Mouse (Mus musculus) ovary, postnatal 14 days (tissue): ENCODE data around the gene Atp2a2.
"Not testable (repeated sequence)": the region's sequence is repeated elsewhere in the genome, so short reads cannot be mapped to it uniquely, and the experiment has no call there.

Source experiments
- DNase-seq: peaks from one replicate; pipeline ENCODE4 v3.0.0; 2022; ENCODE audit warnings: low spot score

Atp2a2 gene

GRCm38 (mm10) chr5:122449946-122450345 is 52.1 kb downstream of the Atp2a2 start:
- no peak for DNase-seq

DNA sequence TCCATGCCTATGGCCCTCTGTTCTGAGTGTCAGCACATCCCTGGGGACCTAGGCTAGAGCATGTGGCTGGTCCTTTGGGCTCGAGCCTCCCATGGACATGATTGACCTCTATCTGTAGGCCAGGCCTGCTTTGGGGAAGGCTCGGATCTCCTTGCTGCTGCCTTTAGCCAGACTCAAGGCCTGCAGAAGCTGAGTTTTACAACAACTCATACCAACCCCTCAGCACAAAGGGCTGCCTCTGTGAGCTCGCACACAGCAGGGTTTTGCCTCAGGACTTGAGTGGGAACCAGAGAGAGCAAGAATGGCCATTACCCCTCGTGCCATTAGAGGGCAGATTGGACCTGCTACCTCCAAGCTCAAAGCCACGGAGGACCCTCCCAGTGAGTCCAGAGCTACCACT is 53.2 kb downstream of the Atp2a2 start:
- DNase-seq, result no peak

DNA sequence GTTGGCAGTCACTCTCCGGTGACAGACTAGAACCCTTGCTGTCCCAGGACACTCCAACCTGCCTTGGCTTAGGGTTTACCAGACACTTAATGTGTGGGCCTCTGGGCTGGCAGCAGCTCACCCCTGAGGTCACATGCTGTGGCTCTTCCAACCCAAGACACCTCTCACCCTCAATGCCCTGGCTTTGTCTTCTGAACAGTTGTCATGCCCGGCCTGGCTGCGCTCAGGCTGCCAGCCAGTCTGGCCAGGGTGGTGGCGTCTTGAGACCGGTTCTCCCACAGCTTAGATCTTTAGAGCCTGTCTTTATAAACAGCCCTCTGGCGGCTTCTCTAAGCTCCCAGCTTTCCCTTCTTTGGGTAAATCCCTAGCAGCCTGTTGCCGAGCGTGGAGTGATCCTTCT is 54.2 kb downstream of the Atp2a2 start:
- no peak for DNase-seq

GRCm38 (mm10) chr5:122445051-122445610 is 56.9 kb downstream of the Atp2a2 start:
- no peak for DNase-seq

DNA sequence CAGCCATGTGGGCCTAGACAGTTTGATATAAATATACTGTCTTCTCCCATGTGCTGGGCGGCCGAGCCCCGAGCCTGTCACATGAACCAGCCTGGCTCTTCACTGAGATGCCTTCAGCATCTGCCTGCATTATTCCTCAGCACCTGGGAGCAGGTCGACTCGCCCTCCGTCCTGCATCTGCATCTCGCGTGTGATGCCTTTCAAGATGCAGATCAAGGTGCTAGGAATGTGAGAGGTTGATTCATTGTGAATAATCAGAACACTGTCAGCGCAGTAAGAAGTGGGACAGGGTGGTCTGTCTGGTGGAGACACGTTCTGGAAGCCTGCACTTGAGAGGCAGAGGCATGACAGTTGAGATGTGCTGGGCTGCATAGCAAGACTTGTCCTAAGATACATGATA is 57.5 kb downstream of the Atp2a2 start:
- no peak for DNase-seq

DNA sequence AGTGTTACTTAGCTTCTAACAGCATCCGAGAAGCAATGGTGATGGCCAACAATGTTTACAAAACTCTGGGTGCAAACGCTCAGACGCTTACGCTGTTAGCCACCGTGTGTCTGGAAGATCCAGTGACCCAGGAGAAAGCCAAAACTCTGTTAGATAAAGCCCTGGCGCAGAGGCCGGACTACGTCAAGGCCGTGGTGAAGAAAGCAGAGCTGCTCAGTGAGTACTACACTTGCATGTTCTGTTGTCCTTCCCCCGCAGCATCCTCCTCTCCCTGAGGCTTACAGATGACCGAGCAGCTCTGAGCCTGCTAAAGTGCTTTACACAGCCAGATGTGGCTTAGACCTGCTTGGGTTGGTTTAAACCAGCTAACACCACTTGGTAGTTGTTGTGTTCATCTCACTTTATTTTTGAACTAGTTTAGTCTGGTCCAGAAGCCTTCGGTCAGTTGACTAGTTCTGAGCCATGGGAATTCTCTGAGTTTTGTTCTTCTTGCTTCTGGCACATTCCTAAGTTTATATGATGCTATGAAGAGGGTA is 61.9 kb downstream of the Atp2a2 start:
- DNase-seq, result no peak

- no peak for DNase-seq
Observed at GRCm38 (mm10) chr5:122439400-122440094, 62.5 kb downstream of the Atp2a2 start.

GRCm38 (mm10) chr5:122434541-122434940 is 67.5 kb downstream of the Atp2a2 start:
- no peak for DNase-seq

DNA sequence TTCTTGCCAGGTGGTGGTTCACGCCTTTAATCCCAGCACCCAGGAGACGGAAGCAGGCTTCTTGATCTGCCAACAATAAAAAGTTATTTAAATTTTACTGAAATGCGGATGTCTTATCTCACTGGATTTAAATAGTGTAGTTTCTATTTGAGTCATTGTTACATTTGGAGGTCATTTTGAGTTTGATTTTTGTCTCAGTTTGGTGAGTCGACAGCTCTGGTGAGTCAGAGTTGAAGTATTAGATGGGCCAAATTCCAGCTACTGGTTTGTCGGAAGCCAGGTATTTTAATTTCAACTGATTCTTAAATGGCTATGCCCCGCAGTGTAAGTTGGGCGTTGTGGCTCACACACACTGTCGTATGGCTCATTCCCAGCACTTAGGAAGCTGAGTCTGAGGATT is 70.8 kb downstream of the Atp2a2 start:
- DNase-seq, result no peak

DNA sequence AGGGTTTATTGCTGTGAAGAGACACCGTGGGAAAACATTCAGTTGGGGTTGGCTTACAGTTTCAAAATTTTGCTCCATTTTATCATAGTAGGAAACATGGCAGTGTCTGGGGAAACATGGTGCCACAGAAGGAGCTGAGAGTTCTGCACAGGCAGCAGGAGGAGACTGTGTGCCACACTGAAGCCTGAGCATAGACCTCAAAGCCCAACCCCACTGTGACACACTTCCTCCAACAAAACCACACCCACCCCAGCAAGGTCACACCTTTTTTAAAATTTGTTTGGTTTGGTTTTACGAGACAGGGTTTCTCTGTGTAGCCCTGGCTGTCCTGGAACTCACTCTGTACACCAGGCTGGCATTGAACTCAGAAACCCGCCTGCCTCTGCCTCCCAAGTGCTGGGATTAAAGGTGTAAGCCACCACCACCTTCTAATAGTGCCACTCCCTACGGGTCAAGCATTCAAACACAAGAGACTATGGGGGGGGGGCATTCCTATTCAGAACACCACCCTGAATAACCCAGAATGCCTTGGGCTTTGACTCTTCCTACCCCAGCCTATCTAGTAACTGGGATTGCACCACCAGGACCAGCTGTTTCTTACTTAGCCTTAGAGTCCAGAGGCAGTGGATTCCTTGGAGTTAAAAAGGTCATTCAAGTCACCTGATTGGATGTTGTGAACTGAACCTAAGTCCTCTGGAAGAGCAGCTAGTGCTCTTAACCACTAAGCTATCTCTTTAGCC is 71.8 kb downstream of the Atp2a2 start:
- DNase-seq, result no peak

DNA sequence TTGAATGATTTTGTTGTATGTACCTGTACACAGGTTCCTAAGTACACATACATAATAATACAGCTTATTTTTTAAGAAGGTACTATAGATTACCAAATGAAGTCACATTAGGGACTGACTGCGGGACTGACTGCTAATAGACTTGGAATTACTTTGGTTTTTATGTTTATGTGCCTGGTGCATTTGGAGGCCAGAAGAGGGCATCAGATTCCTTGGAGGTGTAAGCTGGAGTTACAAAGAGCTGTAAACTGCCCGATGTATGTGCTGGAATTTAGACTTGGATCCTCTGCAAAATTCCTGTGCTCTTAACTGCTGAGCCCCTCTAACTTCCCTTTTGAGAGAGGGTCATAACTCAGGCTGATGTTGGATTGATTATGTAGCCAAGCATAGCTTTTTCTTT is 76.5 kb downstream of the Atp2a2 start:
- DNase-seq, result no peak

- no peak for DNase-seq
Observed at GRCm38 (mm10) chr5:122423083-122423482, 78.9 kb downstream of the Atp2a2 start.

GRCm38 (mm10) chr5:122422071-122422964 is 79.7 kb downstream of the Atp2a2 start:
- DNase-seq, result peak; percentile 90

DNA sequence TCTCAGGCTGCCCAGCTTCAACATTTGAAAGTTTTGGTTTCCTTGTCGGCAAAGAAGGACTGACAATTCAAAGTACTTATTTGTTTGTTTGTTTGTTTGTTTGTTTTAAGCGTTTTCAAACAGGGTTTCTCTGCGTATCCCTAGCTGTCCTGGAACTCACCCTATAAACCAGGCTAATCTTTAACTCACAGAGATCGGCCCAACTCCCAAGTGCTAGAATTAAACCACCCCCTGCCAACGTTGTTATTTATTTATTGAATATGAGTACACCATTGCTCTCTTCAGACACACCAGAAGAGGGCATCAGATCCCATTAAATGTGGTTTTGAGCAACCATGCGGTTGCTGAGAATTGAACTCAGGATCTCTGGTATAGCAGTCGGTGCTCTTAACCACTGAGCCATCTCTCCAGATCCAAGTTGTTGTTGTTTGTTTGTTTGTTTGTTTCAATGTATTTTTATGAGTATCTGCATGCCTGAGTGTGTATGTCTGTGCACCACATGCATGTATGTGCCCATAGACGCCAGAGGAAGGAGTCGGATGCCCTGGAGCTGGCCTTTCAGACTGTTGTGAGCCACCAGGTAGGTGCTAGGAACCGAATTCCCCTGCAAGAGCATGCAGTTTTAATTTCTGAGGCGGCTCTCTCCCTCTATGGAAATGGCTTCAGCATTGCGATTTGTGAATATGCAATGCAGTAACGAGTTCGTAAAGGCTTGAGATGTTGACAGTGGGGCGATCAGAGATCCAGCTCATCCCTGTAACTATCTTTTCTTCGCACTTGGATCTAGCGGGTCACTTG is 80.6 kb downstream of the Atp2a2 start, which contains the start of gene Anapc7:
TSS of gene Anapc7 (plus strand) at position 423 of the 798 bp plus-strand sequence.
- DNase-seq, result no peak

DNA sequence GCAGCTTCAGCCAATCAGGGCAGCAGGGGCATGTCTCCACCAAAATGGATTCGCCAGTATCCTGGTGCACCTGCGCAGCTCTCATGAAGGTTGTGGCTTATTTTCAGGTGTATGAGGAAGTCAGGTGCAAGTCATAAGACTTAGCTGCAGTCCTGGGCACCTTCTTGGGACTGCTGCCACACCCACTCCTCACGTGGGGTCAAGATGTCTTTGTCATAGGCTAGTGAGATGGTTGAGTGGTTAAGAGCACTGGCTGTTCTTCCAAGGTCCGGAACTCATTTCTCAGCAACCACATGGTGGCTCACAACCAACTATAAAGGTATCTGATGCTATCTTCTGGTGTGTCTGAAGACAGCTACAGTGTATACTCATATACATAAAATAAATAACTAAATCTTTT is 81.3 kb downstream of the Atp2a2 start:
- not testable (repeated sequence) for DNase-seq

DNA sequence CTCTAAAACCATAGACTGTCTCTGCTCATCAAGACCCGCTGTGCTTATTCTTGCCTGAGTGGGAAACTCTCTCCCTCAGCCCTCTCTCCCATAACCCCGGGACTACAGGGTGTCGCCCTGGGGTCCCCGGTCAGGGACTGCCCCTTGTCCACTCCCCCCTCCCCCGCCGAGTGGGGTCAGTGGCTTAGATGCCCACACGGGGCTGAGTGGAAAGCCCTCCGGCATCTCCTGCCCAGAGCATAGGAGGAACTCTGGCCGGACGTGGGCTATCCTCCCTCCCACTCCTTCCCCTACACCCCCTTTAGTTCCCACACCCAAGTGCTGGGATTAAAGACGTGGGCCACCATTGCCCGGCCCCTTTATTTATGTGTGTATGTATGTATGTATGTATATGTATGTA is 86.6 kb downstream of the Atp2a2 start:
- DNase-seq, result no peak

- no peak for DNase-seq
Observed at GRCm38 (mm10) chr5:122414351-122414750, 87.7 kb downstream of the Atp2a2 start.

DNA sequence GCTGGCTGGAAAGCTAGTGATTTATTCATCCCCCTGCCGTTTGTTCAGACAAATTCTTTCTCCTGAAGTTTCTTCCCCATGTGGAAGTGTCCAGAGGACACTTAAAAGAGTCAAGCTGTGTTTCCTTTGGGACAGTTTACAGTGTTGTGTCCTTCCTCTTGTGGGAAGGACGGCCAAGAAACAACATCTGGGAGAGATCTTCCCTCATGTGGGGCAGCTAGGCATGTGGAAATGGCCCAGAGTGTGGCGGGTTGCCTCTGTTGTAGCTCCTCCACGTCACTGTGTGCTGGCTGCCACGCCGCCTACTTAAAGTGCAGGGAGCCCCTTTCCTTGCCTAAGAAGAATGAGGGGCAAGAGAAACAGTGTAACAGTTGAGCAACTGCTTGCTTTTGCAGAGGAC is 89.2 kb downstream of the Atp2a2 start:
- DNase-seq, result no peak

DNA sequence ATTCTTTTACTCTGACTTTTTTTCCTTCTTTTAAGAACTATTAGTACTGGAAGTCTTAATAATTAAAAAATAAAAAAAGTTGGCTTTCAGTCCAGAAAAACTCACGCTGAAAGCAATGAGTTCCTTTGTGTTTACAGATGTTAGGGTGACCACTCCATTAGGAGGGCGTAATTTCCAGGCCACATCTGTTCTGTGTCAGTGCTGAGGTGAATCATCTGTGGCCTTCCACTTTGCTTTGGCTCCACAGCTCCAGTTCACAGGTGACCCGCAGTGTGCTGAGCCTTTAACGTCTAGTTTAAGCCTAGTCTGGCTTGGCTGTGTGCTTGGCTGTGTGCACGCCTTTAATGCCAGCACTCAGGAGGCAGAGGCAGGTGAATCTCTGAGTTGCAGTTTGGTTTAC is 90.1 kb downstream of the Atp2a2 start:
- no peak for DNase-seq

- DNase-seq, result no peak
Observed at GRCm38 (mm10) chr5:122409692-122410645, 92.1 kb downstream of the Atp2a2 start.
